Mouse (Mus musculus): ENCODE measurements around the gene Prorsd1.

The Prorsd1 gene

GRCm38 (mm10) chr11:29503948-29504893 lies 10.6 kb downstream of the Prorsd1 start:
- DNase-seq (ENCODE audit: low spot score in 2 of 2), result no peak

GRCm38 (mm10) chr11:29496962-29497361 lies 17.9 kb downstream of the Prorsd1 start:
- no peak for DNase-seq (ENCODE audit: low spot score in 2 of 2)

- DNase-seq (ENCODE audit: low spot score in 2 of 2), result no peak
These were observed 21.7 kb downstream of the Prorsd1 start for GRCm38 (mm10) chr11:29493135-29493534.

GRCm38 (mm10) chr11:29474676-29475075 lies 40.2 kb downstream of the Prorsd1 start:
- no peak for DNase-seq (ENCODE audit: low spot score in 2 of 2)
